Mouse (Mus musculus) ovary, adult 18-20 months (tissue): Measurements from ENCODE around the gene Trrap.
"Not testable (repeated sequence)": the region's sequence is repeated elsewhere in the genome, so short reads cannot be mapped to it uniquely, and the experiment has no call there.

Source experiments
- DNase-seq: peaks from one replicate; pipeline ENCODE4 v3.0.0; 2022; ENCODE audit warnings: low spot score, mixed read lengths

The Trrap gene

GRCm38 (mm10) chr5:144767106-144767798 is at the start of gene Trrap:
Gene Trrap (plus strand): TSS chr5:144767732.
- DNase-seq = not testable (repeated sequence)

- DNase-seq = no peak
These were observed 47.8 kb upstream of the Trrap start for GRCm38 (mm10) chr5:144719781-144720180.

GRCm38 (mm10) chr5:144720281-144720680 is 47.3 kb upstream of the Trrap start:
- DNase-seq = no peak

GRCm38 (mm10) chr5:144724926-144725325 is 42.6 kb upstream of the Trrap start:
- no peak for DNase-seq

- no peak for DNase-seq
These were observed 42.0 kb upstream of the Trrap start for GRCm38 (mm10) chr5:144725554-144725953.

GRCm38 (mm10) chr5:144727119-144727518 is 40.4 kb upstream of the Trrap start:
- peak; percentile 7 for DNase-seq

GRCm38 (mm10) chr5:144728237-144728636 is 39.3 kb upstream of the Trrap start:
- no peak for DNase-seq

GRCm38 (mm10) chr5:144729216-144729615 is 38.3 kb upstream of the Trrap start:
- no peak for DNase-seq

GRCm38 (mm10) chr5:144733953-144734352 is 33.6 kb upstream of the Trrap start:
- DNase-seq = no peak

GRCm38 (mm10) chr5:144734949-144735348 is 32.6 kb upstream of the Trrap start:
- no peak for DNase-seq

GRCm38 (mm10) chr5:144737101-144737500 is 30.4 kb upstream of the Trrap start:
- DNase-seq = no peak

- no peak for DNase-seq
These were observed 15.1 kb upstream of the Trrap start for GRCm38 (mm10) chr5:144752432-144752831.

- no peak for DNase-seq
These were observed 14.5 kb upstream of the Trrap start for GRCm38 (mm10) chr5:144753041-144753440.

- no peak for DNase-seq
These were observed 12.3 kb upstream of the Trrap start for GRCm38 (mm10) chr5:144755191-144755590.

- no peak for DNase-seq
These were observed 10.1 kb upstream of the Trrap start for GRCm38 (mm10) chr5:144757402-144757801.

- no peak for DNase-seq
These were observed 9.1 kb upstream of the Trrap start for GRCm38 (mm10) chr5:144758422-144758821.

- no peak for DNase-seq
These were observed 6.2 kb upstream of the Trrap start, which contains the start of gene Tmem130 for GRCm38 (mm10) chr5:144761161-144761868. Gene Tmem130 (minus strand): TSS chr5:144761818.

- no peak for DNase-seq
These were observed 1.5 kb upstream of the Trrap start for GRCm38 (mm10) chr5:144766026-144766425.

GRCm38 (mm10) chr5:144766646-144767045 is 886 bp upstream of the Trrap start:
- DNase-seq = no peak

GRCm38 (mm10) chr5:144767911-144768841 is 644 bp downstream of the Trrap start:
- peak; percentile 85 for DNase-seq

- peak; percentile 62 for DNase-seq
These were observed 1.5 kb downstream of the Trrap start for GRCm38 (mm10) chr5:144769067-144769482.

GRCm38 (mm10) chr5:144773231-144773630 is 5.7 kb downstream of the Trrap start:
- DNase-seq = no peak
